Mouse (Mus musculus) cortical plate, adult 2 months (tissue): ENCODE data around the gene Knstrn.

Source experiments
- CTCF ChIP-seq: fragments of 200-500 bp; IDR thresholded peaks from 2 replicates; pipeline ENCODE4 v1.5.1; 2011; ENCODE audit warnings: mild to moderate bottlenecking, control low read depth, low read length; ENCODE audit not compliant: insufficient read depth; ENCODE audit errors: extremely low read depth
- POLR2A ChIP-seq: fragments of 200-500 bp; IDR thresholded peaks from 2 replicates; pipeline ENCODE4 v1.6.1; 2011; ENCODE audit warnings: mild to moderate bottlenecking, low read length, control low read depth; ENCODE audit not compliant: insufficient read depth; ENCODE audit errors: extremely low read depth

DNA sequence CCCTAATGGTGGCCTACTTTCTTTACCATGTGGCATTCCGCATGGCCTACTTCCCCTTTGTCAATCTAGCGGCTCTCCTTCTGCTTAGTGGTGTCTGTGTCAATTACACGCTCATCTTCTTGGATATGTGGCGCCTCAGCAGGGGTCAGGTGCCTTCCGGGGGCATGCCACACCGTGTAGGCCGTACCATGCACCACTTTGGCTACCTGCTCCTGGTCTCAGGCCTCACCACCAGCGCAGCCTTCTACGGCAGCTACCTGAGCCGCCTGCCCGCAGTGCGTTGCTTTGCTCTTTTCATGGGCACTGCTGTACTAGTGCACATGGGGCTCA lies 23.6 kb upstream of the Knstrn start:
- TF ChIP-seq CTCF = no peak
- no peak for TF ChIP-seq POLR2A
